Mouse (Mus musculus) kidney, adult 8-10 months (tissue): ENCODE measurements at regions not wholly inside any gene's neighbourhood (a gene's known extent, or its start where the extent isn't known, plus 50 kb on each side); places are given as distances from the start of the nearest gene placed in this dataset.
A peak's percentile ranks its signal among the peaks of the same experiment; 100 is the strongest.

ENCODE experiments used
- DNase-seq, 2 experiments: peaks; one replicate each; pipeline ENCODE4 v3.0.0; 2022

GRCm38 (mm10) chr10:37694041-37694690 lies 555.4 kb upstream of the Marcks start:
- DNase-seq = no peak

- no peak for DNase-seq
Measured at GRCm38 (mm10) chr10:37692851-37693250, 554.1 kb upstream of the Marcks start.

GRCm38 (mm10) chr10:37691939-37692338 lies 553.2 kb upstream of the Marcks start:
- no peak for DNase-seq

GRCm38 (mm10) chr10:37683101-37683500 lies 544.4 kb upstream of the Marcks start:
- DNase-seq = peak in 1 of 2 experiments; percentile 7

GRCm38 (mm10) chr10:37680601-37681000 lies 541.9 kb upstream of the Marcks start:
- no peak for DNase-seq

- no peak for DNase-seq
Measured at GRCm38 (mm10) chr10:37677826-37678225, 539.1 kb upstream of the Marcks start.

- no peak for DNase-seq
Measured at GRCm38 (mm10) chr10:37668827-37669226, 530.1 kb upstream of the Marcks start.

- no peak for DNase-seq
Measured at GRCm38 (mm10) chr10:37667031-37667745, 528.5 kb upstream of the Marcks start.

GRCm38 (mm10) chr10:37666535-37666934 lies 527.8 kb upstream of the Marcks start:
- DNase-seq = no peak

GRCm38 (mm10) chr10:37637001-37637562 lies 498.4 kb upstream of the Marcks start:
- DNase-seq = peak; percentile 6 to 11

- DNase-seq = no peak
Measured at GRCm38 (mm10) chr10:37636421-37636820, 497.7 kb upstream of the Marcks start.

GRCm38 (mm10) chr10:37630403-37630802 lies 491.7 kb upstream of the Marcks start:
- DNase-seq = no peak

- DNase-seq = no peak
Measured at GRCm38 (mm10) chr10:37627900-37628299, 489.2 kb upstream of the Marcks start.

GRCm38 (mm10) chr10:37626758-37627201 lies 488.1 kb upstream of the Marcks start:
- DNase-seq = no peak

- no peak for DNase-seq
Measured at GRCm38 (mm10) chr10:37625972-37626757, 487.4 kb upstream of the Marcks start.

GRCm38 (mm10) chr10:37623041-37623440 lies 484.3 kb upstream of the Marcks start:
- DNase-seq = no peak

- no peak for DNase-seq
Measured at GRCm38 (mm10) chr10:37618606-37619005, 479.9 kb upstream of the Marcks start.

- no peak for DNase-seq
Measured at GRCm38 (mm10) chr10:37617708-37618300, 479.1 kb upstream of the Marcks start.

GRCm38 (mm10) chr10:37615926-37616691 lies 477.4 kb upstream of the Marcks start:
- no peak for DNase-seq

- DNase-seq = no peak
Measured at GRCm38 (mm10) chr10:37613936-37614335, 475.2 kb upstream of the Marcks start.

- DNase-seq = no peak
Measured at GRCm38 (mm10) chr10:37603529-37603928, 464.8 kb upstream of the Marcks start.

GRCm38 (mm10) chr10:37602936-37603335 lies 464.2 kb upstream of the Marcks start:
- no peak for DNase-seq
